Mouse (Mus musculus) left cerebral cortex, adult 9 months (tissue): Measurements from ENCODE around the gene Gpd1l.

Experiments used
- DNase-seq, 2 experiments: peaks; one replicate each; pipeline ENCODE4 v3.0.0; 2022; ENCODE audit warnings: low spot score in 2 of 2

The Gpd1l gene

DNA sequence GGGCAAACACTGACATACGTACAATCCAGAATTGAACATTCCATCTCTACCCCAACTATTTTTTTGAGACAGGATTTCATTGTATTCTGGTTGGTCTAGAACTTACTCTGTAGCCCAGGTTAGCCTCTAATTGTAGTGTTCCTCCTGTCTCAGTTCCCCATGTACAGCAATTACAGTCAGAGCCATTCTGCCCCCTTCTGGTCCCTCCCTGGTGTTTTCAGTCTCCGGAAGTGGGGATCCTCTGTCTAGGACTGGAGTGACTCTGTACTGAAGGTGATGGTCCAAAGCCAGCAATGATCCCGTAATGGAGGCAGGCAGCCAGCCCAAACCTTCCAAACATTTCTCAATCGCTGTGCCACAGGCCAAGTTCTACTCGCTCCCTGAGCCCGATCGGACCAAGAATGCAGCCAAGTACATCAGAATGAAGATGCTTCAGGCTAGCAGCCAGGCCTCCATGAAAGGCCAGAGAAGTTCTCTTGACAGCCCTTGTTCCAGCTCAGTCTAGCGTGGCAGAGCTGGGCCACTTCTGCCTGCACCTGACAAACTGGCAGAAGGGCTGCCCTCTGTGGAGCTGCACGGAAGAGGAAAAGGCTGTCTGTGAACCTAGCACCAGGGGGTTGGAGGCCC is 3.2 kb downstream of the Gpd1l start:
- peak in 1 of 2 experiments; percentile 38 for DNase-seq

DNA sequence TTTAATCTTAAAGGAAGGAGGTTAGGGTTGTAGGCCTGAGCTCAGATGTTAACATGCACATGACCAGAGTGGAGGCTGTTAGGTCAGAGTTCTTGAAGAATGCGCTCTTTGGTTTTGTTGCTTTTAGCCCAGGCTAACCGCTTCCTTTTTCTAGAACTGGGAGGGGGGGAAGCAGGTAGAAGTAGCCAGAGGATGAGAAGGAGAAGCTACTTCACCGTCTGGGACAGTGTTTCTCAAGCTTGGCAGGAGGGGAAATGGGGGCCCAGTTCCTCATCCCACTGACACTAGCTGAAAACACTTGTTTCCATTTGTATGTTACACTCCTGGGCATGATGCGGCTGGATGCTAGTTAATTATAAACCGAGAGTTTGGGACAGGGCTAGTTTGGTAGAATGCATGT is 8.2 kb downstream of the Gpd1l start:
- no peak for DNase-seq

DNA sequence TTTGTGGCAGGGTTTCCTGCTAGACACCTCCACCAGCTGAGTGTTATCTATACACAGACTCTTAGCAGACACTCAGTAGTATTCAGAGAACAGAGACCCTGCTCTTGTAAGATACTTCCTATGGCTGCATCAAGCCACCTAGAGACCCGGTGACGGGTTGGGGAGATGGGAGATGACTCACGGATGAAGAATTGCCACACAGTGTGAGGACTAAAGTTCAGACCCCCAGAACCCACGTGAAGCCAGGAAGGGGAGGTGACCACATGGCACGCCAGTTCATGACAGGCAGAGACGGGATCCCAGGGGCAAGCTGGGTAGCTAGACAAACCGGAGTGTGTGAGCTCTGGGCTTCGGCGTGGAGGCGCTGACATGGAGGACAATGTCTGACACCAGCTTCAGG is 8.7 kb downstream of the Gpd1l start:
- DNase-seq = no peak

DNA sequence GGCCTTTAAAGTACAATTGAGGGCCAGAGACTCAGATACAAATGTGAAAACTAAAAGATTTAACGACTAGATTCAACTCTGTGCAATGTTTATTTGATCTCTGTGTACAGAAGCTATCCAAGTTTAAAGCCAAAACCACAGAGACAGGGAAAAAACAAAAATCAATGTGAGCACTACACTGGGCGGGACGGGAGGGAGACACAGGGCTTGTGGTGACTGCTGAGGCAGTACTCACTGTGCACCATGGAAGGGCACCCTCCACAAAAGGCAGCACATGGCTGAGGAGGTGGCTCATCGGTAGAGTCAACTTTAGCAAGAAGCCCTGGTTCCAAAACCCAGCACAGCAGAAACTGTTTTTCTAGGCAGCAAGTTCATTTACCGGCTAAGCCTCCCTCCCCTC is 9.3 kb downstream of the Gpd1l start:
- no peak for DNase-seq

DNA sequence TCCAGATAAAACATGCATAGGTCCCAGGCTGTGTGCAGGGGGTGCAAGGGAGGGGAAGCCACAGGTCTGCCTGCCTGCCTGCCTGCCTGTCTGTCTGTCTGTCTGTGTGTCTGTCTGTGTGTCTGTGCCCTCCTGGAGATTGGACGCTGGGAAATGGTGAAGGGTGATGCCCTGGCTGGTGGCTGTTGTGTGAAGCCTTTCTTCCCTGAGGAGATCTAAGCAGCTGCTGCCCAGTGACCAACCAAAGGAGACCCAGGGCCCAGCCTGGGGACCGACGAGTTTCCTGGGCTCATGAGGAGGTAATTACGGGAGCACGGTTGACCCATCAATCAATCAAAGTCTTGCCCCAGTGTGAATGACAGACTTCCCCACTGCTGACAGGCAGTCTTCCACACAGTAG is 11.6 kb downstream of the Gpd1l start:
- DNase-seq = no peak

DNA sequence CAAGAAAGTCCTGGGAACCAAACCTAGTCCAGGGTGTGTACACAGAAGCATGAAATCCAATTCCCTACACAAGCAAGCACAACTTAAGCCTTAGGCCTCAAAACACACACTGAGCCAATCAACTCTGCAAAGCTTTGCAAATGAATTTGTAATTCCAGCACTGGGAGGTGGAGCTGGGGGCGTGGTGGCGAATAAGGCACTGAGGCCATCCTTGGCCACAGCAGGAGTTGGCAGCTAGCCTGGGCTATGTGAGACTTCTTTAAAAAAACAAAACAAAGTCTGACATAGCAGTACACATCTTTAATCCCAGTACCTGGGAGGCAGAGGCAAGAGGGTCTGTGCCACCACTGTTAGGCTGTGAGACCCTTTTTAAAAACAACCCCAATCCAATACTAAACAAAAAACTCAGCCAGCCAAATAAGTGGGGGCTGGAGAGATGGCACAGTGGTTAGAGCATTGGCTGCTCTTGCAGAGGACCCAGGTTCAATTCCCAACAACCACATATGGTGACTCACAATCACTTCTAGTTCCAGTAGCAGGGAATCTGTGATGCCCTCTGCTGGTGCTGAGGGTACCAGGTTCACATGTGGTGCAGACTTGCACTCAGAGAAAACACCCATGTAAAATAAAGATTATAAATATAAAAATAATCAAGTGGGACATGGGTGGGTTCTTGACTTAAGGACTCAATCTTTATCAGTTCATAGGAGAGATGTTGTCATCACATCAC is 12.3 kb downstream of the Gpd1l start:
- no peak for DNase-seq

DNA sequence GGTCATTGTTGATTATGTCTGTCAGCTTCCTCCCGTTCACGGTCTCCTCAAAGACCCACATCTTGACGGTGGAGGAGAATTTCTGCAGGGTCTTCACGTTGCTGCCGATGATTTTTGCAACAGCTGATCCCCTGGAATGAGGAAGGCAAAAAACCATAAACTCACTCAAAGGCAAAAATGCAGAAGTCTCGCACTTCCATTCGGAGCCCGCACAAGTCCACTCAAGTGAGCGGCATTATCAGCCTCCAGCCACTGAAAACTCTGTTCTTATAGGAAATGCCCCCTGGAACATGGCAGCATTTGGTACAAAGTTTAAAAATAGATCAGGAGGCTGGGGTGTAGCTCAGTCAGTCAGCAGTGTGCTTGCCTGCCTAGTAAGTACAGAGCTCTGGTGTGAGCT is 13.2 kb downstream of the Gpd1l start:
- DNase-seq = no peak

DNA sequence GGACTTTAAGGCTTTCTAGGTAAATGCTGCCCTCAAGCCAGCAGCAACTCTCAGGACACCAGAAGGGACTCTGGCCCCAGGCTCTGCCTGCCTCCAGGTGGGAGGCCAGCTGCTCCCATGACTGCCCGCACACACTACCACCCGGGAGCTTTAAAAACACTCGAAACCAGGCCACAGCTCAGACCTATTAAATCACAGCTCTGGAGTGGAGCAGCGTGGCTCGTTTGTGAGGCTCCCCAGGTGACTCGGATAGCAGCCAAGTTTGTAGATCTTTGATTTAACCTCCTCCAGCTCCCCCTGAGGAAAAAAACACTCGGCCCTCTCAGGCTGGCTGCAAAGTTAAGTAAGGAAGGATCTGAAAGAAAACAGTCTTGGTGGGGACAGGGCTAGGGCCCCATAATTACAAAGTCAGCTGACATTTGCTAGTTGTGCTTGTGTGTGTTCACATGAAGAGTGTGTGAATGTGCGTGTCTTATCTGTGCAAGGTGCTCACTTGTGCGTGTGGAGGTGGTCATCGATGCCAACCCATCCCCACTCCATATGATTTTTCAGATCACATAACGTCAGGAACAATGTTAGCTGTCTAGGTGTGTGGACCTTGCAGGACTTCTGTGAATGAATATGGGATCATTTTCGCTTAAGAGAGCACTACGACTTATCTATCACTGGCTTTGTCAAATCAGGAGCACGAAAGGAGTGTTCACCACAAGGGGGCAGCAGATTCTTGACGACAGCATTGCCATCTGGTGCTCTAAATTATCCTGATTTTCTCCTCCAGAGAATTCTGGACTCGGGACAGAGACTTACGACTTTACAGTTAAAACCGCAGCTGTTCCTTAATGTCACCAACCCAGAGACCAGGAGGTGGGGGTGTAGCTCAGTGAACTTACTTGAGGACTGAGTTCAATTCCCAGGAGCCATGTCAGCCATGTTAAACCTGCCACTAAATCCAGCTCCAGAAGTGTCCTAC is 20.8 kb downstream of the Gpd1l start:
- peak; percentile 36 to 92 for DNase-seq

DNA sequence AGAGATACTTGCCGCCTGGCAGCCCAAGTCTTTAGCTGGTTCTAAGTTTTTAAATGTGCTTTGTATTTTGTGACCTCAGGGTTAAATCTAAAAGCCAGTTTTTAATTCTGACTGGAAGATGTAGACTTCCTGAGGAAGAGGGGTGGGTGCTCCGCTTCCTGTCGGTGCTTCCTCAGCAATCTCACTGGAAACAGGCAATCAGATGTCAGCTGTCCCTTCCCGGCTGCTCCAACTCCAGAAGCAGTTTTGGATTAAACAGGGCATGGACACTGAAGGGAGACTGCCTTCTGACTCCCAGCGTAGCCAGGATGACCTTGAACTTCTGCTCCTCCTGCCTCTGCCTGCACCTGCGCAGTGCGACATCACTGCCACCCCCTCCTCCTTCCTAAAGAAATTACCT is 26.3 kb downstream of the Gpd1l start:
- DNase-seq = no peak

DNA sequence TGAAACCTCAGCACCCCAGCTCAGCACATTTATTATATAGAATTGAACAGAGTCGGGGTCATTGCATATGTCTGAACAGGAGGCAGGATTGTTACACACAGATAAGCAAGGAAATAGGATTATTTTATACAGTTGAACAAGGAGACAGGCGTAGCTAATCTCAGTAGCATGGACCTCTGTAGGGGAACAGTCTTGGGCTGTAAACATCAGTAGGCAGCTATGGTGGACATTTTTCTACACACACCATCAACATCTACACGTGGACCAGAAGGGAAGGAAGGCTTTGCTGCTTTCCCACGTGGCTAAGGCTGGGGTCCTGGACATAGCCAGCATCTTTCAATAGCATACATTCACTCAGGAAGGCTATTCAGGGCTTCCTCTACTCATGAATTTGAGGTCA is 37.9 kb downstream of the Gpd1l start:
- no peak for DNase-seq

DNA sequence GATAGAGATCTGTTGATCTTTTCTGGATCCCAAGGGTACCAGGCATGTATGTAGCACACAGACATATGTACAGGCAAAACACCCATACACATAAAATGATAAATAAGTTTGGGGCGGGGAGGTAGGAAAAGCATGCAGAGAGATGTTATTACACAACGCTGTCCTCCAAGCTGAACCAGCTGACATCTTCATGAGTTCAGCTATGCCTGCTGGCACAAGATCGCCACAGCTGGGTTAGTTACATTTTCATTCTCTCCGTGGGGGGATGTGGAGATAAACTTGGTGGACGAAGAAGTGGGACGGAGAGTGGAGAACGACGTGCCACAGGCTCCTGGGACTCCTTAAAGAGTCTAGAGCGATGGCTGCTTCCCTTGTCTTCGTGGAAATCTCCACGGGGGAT is 40.8 kb downstream of the Gpd1l start:
- DNase-seq = no peak

DNA sequence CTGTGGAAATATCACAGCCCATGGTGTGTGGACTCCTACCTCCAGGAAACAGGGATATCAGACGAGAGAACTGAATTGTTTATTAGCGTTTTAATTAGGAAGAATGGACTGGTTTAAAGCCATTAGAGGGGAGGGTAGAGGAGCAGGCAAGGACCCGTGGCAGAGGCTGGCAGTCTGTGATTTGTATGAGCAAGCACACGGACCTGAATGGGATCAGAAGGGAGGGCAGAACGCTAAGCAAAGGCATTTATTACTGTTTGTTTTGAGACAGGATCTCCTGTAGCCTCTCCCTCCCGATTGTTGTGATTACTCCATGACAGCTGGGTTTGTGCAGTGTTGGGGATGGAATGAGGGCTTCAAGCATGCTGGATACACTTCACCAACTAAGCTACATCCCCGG is 43.4 kb downstream of the Gpd1l start:
- no peak for DNase-seq

DNA sequence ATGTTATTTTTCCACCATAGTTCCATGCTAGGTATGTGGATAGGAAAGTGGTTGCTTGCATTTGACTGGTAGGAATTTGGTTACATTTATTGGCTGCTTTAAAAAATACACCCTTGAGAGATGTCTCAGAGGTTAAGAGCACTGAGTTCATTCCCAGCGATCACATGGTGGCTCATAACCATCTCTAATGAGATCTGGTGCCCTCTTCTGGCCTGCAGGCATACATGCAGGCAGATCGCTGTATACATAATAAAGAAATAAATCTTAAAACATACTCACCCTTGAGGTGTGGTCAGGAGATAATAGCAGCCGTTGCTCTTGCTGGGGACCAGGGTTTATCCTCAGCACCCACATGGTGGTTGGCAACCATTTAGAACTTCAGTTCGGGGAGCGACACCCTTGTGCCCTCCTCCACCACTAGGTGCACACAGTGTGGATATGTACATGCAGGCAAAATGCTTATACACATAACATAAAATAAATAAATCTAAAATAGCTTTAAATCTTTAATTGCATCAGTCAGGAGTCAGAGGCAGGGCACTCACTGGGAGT is 44.9 kb downstream of the Gpd1l start:
- no peak for DNase-seq

DNA sequence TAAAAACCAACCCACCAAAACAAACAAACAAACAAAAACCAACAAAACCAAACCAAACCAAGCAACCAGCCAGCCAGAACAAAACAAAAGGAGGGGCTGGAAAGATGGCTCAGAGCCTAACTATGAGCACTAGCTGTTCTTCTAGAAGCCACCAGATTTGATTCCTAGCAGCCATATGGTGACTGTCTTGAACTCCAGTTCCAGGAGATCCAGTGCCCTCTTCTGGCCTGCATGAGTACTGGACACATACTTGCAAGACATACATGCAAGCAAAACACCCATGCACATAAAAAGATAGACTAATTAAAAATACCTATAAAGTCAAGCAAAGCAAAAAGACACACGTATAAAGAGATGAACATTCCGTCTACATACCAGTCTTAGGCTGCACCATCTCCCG is 46.1 kb downstream of the Gpd1l start:
- DNase-seq = no peak

DNA sequence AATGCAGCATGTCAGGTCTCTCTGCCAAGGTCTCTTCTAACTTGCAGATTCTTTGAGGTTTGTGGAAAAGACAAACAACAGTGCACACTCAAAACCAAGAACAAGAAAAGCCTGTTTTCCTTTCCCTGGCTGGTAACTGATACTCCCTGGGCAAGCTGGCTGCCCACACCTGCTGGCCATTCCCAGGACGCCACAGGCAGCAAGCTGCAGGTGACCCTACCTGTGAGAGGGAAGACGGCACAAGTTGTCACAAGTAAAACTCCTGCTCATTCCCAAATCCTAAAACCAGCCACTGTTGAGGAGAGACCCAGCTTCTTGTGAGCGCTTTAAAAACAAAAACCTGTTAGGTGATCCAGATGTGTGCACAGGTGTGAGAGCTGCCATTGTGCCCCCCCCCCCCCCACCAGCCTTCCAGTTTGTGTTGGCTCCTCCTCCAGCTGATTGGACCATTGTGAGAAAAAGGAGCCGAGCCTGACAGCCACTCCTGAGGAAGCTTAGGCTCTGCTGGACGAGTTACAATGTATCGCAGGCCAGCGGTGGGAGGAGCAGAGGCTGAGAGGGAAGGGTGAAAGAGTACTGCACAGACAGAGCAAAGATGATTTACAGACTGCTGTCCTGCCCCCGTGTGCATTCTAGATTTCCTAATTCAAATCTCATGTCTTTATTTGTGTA is 47.7 kb downstream of the Gpd1l start:
- no peak for DNase-seq

DNA sequence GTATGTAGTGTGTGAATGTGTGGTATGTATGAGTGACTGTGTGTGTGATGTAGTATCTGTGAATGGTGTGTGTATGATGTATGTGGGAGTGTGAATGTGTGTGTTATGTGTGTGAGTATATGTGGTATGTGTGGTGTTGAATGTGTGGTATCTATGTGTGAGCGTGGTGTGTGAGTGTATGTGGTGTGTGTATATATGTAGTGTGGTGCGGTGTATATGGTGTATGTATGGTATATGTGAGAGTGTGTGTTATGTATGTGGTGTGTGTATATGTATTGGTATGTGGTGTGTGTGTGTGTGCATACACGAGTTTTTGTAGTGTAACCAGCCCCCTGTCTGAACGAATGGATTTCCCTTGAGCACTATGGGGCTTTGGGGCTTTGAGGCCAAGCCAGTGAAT is 48.2 kb downstream of the Gpd1l start:
- DNase-seq = no peak

DNA sequence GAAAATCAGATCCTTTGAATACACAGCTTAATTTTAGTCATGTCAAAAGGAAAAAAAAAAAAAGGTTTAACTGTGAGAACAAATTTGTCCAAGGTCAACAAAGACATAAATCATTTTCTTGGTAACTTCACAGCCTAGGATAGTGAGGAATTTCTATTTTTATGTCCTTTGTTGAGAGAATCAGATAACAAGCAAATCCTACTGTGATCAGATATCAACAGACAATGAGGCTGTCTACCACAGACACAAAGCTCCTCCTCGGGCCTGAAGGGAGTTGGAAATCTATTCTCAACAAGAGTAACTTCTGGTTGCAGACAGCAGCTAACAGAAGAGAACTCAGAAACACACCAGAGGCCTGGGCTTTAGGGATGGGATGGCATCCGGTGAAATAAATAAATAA is 51.8 kb downstream of the Gpd1l start:
- no peak for DNase-seq

DNA sequence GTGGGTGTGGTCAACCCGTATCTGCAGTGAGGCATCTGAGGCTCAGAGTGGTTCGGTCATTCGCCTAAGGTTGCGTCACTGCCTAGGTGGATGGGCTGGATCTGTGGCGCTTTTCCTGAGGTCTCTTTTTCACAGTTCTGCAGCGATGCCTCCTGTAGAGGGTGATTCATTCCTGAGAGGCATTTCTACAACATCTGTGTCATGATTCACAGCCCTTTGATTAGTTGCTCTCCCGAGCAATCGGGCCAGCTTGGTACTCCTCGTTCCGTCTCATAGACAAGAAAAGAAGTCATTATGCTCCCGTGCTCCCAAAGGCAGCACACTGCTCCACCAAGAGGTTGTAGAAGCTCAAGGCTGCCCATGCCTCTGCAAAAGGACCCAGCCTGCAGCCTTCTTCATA is 78.5 kb downstream of the Gpd1l start:
- peak; percentile 54 to 60 for DNase-seq

DNA sequence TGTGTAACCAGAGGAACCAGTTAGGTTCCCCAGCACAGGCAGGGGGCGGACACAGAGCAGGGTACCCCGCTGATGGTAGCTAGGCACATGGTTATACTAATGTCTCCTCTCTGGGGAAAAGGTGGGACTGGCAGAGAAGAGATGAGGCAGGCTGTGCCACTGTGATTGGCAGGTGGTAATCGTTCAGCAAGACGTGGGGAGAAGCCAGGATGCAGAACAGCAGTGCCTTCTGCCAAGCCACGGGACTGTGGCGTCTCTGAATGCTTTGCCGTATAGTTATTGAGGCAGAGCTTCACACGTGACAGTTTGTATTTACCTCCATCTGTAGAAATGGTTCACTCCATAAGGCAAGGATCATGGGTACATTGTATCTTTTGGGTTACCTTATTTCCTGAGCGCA is 79.1 kb downstream of the Gpd1l start:
- no peak for DNase-seq

DNA sequence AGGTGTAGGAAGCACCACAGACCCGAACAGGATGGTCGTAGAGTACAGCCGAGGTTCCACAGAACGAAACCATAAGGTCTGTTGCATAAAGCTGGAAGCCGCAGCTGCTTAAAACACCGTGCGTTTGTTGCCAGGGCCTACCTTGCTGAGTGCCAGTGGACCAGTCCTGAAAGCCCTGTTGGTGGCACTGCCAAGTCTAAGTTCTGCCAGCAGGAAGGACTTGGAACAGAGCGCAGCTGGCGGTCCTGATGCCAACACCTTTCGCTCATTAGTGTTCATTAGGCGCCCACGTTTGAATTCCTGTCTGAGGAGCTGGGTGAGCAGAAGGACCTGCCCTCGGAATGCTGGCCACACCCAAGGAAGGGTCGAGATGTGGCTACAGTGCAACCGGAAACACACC is 80.5 kb downstream of the Gpd1l start:
- DNase-seq = no peak

DNA sequence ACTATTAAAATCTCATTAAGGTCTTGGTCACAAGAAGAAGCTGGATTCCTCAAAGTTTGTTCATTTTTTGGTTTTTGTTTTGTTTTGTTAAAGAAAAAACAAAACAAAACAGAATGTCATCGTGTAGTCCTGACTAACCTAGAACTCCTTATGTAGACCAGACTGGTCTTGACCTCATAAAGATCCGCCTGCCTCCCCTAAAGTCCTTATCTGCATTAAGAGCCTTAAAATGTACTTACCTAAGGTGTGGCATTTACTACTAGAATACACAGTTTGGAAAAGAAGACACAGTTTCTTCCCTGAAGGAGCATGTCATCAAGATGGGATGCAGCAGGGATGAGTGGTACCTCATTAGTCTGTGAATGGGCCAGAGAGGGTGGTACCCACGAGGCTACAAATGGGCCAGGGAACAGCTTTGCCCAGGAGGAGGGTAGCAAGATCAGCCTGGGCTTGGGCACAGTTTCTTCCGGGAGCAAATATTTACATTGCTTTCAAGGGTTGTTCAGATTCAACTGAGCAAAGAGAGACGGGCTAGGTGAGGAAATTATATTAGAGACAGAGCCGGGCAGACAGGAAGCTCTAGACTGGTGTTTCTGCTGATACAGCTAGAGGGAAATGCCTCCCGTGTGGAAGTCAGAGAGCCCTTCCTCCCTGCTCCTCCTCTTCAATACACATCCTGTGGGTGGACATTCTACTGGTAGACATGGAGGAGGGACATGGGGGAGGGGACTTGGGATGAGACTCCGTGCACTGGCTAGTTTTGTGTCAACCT is 82.2 kb downstream of the Gpd1l start:
- no peak for DNase-seq
